Mouse (Mus musculus): ENCODE measurements around the gene Dysf. TPM values are rescaled to one million over a fixed set of nuclear protein-coding genes. Genes with fewer than 3 reads are reported as not detected.
A peak's percentile ranks its signal among the peaks of the same experiment; 100 is the strongest.
"Not testable (repeated sequence)": the region's sequence is repeated elsewhere in the genome, so short reads cannot be mapped to it uniquely, and the experiment has no call there.

Dysf gene
- polyA plus RNA-seq, 1 experiment from 2014 or later, result 5.6 TPM

- H3K9ac ChIP-seq, result peak overlapping the region; percentile 53; the same call in 1 of the 2 replicates
These were observed 10.6 kb downstream of the Dysf start for GRCm38 (mm10) chr6:84018906-84019550.

DNA sequence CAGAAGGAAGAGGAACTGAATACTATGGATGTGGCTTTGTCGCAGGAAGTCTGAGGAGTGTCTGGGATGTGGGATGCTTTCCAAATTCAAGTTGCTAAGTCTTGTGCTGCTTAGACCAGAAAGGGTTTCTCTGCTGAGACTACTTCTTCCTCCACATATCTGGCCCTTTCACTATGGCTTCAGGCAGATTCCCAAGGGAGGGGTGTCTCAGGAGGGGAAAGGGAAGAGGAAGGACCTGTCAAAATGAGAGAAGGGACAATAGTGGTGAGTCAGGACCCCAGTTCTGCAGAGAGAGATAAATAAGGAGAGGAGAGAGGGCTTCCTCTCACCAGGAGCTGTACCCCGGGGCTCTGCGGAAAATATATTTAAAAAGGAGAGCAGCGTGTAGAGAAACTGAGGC is 11.6 kb downstream of the Dysf start:
- no peak for ATAC-seq (ENCODE audit: low read depth)
- no peaks in the 10 kb centered on the region for H3K9me3 ChIP-seq
- H3K27me3 ChIP-seq, result peaks cover 25% of the 10 kb centered on the region
- no peaks in the 10 kb centered on the region for H3K36me3 ChIP-seq
- peak overlapping the region; percentile 59; the same call in 1 of the 2 replicates for H3K4me2 ChIP-seq
- H3K9ac ChIP-seq, result no peak overlapping the region
- no peak overlapping the region for H3K27ac ChIP-seq (replicated peaks)
- H3K4me1 ChIP-seq (replicated peaks), result peaks cover 11% of the 10 kb centered on the region
- H3K4me3 ChIP-seq, result peak overlapping the region; percentile 32; the same call in 1 of the 2 replicates
- 80% methylated on average over 4 of the region's 4 CpGs for WGBS

More at GRCm38 (mm10) chr6:84018906-84019550, 10.6 kb downstream of the Dysf start:
- Histone ChIP-seq H3K27me3 (peaks cover 25% of the 10 kb centered on the region), H3K4me2 (peak overlapping the region; percentile 59), H3K4me3 (peak overlapping the region; percentile 32), H3K4me1 (replicated peaks) (peaks cover 11% of the 10 kb centered on the region), H3K27ac (replicated peaks) (no peak overlapping the region), H3K9me3 (no peaks in the 10 kb centered on the region), H3K36me3 (no peaks in the 10 kb centered on the region)
- WGBS, result 6% methylated on average over 28 of the region's 28 CpGs
- no peak for ATAC-seq (ENCODE audit: low read depth)

DNA sequence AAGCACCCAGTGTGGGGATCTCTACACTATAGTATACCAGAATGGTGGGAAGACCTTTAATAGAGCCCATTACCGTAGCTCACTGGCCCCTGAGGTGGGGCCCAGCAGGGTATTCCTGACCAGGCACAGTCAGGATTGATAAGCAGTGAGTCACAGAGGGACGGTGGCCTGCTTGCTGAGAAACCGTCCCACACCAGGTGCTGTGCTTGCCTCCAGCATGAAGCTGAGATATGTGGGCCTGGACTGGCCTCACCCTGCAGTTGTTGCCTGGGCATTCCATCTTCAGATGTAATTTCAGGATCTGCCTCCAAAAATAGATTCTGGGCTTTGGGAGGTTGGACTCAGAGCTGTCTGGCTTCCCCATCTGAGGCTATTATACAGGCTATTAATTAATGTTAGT is 13.6 kb downstream of the Dysf start:
- no peak overlapping the region for H3K4me2 ChIP-seq
- H3K36me3 ChIP-seq, result no peaks in the 10 kb centered on the region
- WGBS, result 86% methylated on average over 3 of the region's 3 CpGs
- H3K4me3 ChIP-seq, result no peak overlapping the region
- H3K27me3 ChIP-seq, result peaks cover 25% of the 10 kb centered on the region
- H3K27ac ChIP-seq (replicated peaks), result no peak overlapping the region
- no peak overlapping the region for H3K9ac ChIP-seq
- no peak for ATAC-seq (ENCODE audit: low read depth)
- no peaks in the 10 kb centered on the region for H3K9me3 ChIP-seq
- peaks cover 11% of the 10 kb centered on the region for H3K4me1 ChIP-seq (replicated peaks)

DNA sequence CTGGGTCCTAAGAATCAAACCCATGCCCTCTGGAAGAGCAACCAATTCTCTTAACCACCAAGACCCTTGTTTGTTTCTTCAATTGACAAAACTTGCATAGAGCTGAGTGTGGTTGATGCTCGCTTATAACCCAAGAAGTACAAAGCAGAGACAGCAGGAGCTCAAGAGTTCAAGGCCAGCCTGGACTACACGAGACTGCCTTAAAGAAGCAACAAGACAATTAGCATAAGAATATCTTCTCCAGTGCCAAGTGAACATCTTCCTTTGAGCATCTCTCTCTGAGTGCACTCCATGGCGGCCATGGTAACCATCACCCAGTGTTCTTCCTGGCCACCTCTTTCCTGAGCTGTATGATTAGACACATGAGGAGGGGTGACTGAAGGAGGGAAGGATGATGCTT is 17.2 kb downstream of the Dysf start:
- no peak overlapping the region for H3K9ac ChIP-seq
- H3K4me2 ChIP-seq, result no peak overlapping the region
- no peaks in the 10 kb centered on the region for H3K27me3 ChIP-seq
- no peak overlapping the region for H3K27ac ChIP-seq (replicated peaks)
- H3K36me3 ChIP-seq, result no peaks in the 10 kb centered on the region
- H3K4me3 ChIP-seq, result no peak overlapping the region
- ATAC-seq (ENCODE audit: low read depth), result no peak
- 78% methylated on average over 3 of the region's 3 CpGs for WGBS
- no peaks in the 10 kb centered on the region for H3K4me1 ChIP-seq (replicated peaks)
- no peaks in the 10 kb centered on the region for H3K9me3 ChIP-seq

DNA sequence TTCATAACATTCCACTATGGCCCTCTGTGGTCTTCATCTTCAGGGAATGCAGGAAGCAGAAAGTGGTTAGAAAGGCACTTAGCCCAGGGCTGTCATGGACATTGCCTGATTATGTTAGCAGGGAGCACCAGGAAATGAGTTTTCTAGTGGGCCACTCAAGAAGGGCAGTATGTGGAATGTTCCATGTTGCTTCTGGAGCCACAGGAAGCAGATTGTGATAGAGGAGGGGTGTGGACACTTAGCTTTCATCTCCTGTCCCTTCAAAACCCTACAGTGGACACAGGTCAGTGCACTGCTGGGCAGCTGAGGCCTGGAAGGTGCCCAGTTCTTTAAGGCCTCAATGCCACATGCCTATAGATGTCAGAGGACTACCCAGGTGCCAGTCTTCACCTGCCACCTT is 20.4 kb downstream of the Dysf start:
- no peak overlapping the region for H3K4me3 ChIP-seq
- H3K27ac ChIP-seq (replicated peaks), result no peak overlapping the region
- no peaks in the 10 kb centered on the region for H3K4me1 ChIP-seq (replicated peaks)
- no peaks in the 10 kb centered on the region for H3K27me3 ChIP-seq
- no peak overlapping the region for H3K9ac ChIP-seq
- H3K36me3 ChIP-seq, result no peaks in the 10 kb centered on the region
- H3K9me3 ChIP-seq, result no peaks in the 10 kb centered on the region
- H3K4me2 ChIP-seq, result no peak overlapping the region
- no peak for ATAC-seq (ENCODE audit: low read depth)

- Histone ChIP-seq H3K4me3 (no peak overlapping the region), H3K9ac (no peak overlapping the region), H3K27ac (replicated peaks) (no peak overlapping the region), H3K4me1 (replicated peaks) (no peaks in the 10 kb centered on the region), H3K4me2 (no peak overlapping the region), H3K9me3 (no peaks in the 10 kb centered on the region), H3K36me3 (no peaks in the 10 kb centered on the region), H3K27me3 (no peaks in the 10 kb centered on the region)
- no peak for ATAC-seq (ENCODE audit: low read depth)
- 83% methylated on average over 7 of the region's 7 CpGs for whole genome bisulfite sequencing
These were observed 21.4 kb downstream of the Dysf start for GRCm38 (mm10) chr6:84029775-84030174.

DNA sequence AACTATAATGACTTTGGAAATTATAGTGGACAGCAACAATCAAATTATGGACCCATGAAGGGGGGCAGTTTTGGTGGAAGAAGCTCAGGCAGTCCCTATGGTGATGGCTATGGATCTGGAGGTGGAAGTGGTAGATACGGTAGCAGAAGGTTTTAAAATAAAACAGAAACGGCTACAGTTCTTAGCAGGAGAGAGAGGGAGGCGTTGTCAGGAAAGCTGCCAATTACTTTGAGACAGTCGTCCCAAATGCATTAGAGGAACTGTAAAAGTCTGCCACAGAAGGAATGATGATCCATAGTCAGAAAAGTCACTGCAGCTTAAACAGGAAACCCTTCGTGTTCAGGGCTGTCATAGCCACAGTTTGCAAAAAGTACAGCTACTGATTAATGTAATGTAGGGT is 24.1 kb downstream of the Dysf start:
- not testable (repeated sequence) for H3K27ac ChIP-seq (replicated peaks); H3K4me1 ChIP-seq (replicated peaks); H3K9me3 ChIP-seq; H3K4me2 ChIP-seq; ATAC-seq (ENCODE audit: low read depth); H3K27me3 ChIP-seq; H3K9ac ChIP-seq; H3K4me3 ChIP-seq; H3K36me3 ChIP-seq
- 75% methylated on average over 5 of the region's 5 CpGs for WGBS

- Histone ChIP-seq H3K36me3 (no peaks in the 10 kb centered on the region), H3K9me3 (no peaks in the 10 kb centered on the region), H3K4me2 (no peak overlapping the region), H3K27me3 (no peaks in the 10 kb centered on the region), H3K9ac (no peak overlapping the region), H3K4me3 (no peak overlapping the region), H3K4me1 (replicated peaks) (no peaks in the 10 kb centered on the region), H3K27ac (replicated peaks) (no peak overlapping the region)
- ATAC-seq (ENCODE audit: low read depth), result no peak
- WGBS, result 73% methylated on average over 6 of the region's 6 CpGs
These were observed 35.0 kb downstream of the Dysf start for GRCm38 (mm10) chr6:84043251-84043940.

DNA sequence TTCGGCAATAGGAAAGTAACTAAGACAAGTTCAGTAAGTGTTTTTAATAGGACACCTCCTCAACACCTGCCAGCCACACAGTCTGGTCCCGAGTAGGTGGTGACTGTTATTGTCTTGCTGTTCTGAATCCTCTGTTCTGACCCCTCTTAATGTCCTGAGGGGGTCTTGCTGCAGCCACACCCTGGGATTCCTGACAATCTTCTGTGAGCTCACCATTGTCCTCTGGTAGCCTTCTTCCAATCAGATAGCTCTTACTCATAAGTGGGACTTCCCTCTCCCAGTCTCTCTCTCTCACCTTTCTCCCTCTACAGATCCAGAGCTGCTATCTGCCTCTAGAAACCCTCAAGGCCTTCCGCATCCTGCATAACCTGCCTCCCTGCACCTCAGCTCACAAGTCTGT is 36.3 kb downstream of the Dysf start:
- no peak overlapping the region for H3K9ac ChIP-seq
- WGBS, result 81% methylated on average over 3 of the region's 3 CpGs
- no peak for ATAC-seq (ENCODE audit: low read depth)

DNA sequence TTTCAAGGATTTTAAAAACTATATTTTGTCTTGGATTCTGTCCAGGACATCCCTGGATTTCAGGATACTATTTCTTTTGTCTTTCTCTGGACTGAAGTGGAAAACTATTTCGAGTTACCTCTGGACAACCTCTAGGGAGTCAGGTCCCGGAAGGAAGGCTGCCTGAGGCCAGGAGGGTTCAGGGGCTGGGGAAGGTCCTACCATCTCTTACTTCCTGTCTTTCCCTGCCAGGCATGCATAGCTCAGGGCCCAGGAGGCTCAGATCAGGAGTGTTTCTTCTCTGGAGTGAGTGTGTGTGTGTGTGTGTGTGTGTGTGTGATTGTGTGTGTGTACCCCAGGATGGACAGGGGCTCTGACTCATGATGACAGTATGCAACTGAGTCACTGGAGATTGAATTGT is 40.5 kb downstream of the Dysf start:
- H3K9ac ChIP-seq, result no peak overlapping the region
- no peak overlapping the region for H3K4me2 ChIP-seq
- H3K27me3 ChIP-seq, result no peaks in the 10 kb centered on the region
- no peaks in the 10 kb centered on the region for H3K36me3 ChIP-seq
- H3K4me1 ChIP-seq (replicated peaks), result no peaks in the 10 kb centered on the region
- ATAC-seq (ENCODE audit: low read depth), result no peak
- WGBS, result 73% methylated on average over 2 of the region's 2 CpGs
- no peak overlapping the region for H3K27ac ChIP-seq (replicated peaks)
- no peak overlapping the region for H3K4me3 ChIP-seq
- no peaks in the 10 kb centered on the region for H3K9me3 ChIP-seq

More for the DNA sequence above, 36.3 kb downstream of the Dysf start:
- Histone ChIP-seq H3K4me3 (no peak overlapping the region), H3K27me3 (no peaks in the 10 kb centered on the region), H3K9me3 (no peaks in the 10 kb centered on the region), H3K36me3 (no peaks in the 10 kb centered on the region), H3K27ac (replicated peaks) (no peak overlapping the region), H3K4me2 (no peak overlapping the region), H3K4me1 (replicated peaks) (no peaks in the 10 kb centered on the region)

DNA sequence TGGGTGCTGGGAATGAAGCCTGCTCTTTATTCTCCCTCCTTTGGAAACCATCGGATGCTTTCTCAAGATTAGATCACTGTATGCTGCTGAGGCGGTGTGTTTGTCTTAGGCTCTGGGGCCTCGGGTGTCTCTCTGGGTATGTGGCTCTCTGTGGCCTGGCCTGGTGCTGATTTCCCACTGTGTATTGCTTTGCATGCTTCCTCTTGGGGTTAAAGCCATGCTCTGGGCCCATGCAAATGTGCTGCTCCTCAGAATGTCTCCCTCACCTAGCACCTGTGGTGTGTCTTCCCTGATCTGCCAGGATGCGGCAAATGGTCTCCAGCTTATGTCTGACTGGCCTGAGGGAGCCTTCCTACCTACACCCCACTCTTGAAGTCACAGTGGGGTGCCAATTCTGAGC is 41.8 kb downstream of the Dysf start:
- H3K4me1 ChIP-seq (replicated peaks), result no peaks in the 10 kb centered on the region
- ATAC-seq (ENCODE audit: low read depth), result no peak
- H3K36me3 ChIP-seq, result no peaks in the 10 kb centered on the region
- H3K27ac ChIP-seq (replicated peaks), result no peak overlapping the region
- H3K27me3 ChIP-seq, result no peaks in the 10 kb centered on the region
- no peaks in the 10 kb centered on the region for H3K9me3 ChIP-seq
- WGBS, result 91% methylated on average over 4 of the region's 4 CpGs
- H3K4me2 ChIP-seq, result no peak overlapping the region
- no peak overlapping the region for H3K9ac ChIP-seq
- H3K4me3 ChIP-seq, result no peak overlapping the region

DNA sequence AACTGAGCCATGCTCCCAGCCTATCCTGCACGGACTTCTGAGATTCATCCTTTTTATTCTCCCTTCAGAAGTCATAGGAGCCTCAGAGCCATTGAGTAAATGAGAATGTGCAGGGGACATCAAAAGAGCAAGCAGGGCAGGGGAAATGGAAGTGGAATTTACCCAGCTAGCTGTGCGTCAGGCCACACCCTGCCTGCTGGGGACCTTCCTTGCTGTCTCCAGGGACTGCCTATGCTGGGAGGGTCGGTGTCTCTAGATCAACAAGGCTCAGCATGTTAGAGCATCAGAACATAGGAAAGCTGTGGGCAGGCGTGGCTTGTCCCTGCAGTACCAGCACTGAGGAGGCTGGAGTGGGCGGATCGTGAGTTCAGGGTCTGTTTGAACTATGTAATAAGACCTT is 42.6 kb downstream of the Dysf start:
- Histone ChIP-seq H3K9ac (no peak overlapping the region), H3K36me3 (no peaks in the 10 kb centered on the region), H3K4me1 (replicated peaks) (no peaks in the 10 kb centered on the region), H3K27ac (replicated peaks) (no peak overlapping the region), H3K27me3 (no peaks in the 10 kb centered on the region), H3K9me3 (no peaks in the 10 kb centered on the region), H3K4me2 (no peak overlapping the region), H3K4me3 (no peak overlapping the region)
- WGBS, result 61% methylated on average over 6 of the region's 6 CpGs
- ATAC-seq (ENCODE audit: low read depth), result no peak
